Mouse (Mus musculus): Measurements from ENCODE around the gene Ano4. TPM values are rescaled to one million over a fixed set of nuclear protein-coding genes. Genes with fewer than 3 reads are reported as not detected.

Ano4 gene
- 0.17 and 0.67 TPM in 2 replicates for polyA plus RNA-seq (2015; fragmentation: Nextera tagmentation; extraction: Ambion mirVana)

GRCm38 (mm10) chr10:89344491-89345195 lies at the start of gene Ano4:
TSS of gene Ano4 (minus strand) at chr10:89344762.

Other genes with a start within 250 kb of the Ano4 start
- gene Gas2l3, start 99.2 kb upstream of the Ano4 start, polyA plus RNA-seq (2015; fragmentation: Nextera tagmentation; extraction: Ambion mirVana) = 6.0 and 9.1 TPM in 2 replicates
- gene Nr1h4, start 188.8 kb upstream of the Ano4 start, polyA plus RNA-seq (2015; fragmentation: Nextera tagmentation; extraction: Ambion mirVana) = 0.92 and 1.6 TPM in 2 replicates

Data from urinary bladder, postnatal 0 days (tissue).